In genomic region chr10:128036746-128037425, GRCm38 (mm10) we compare ENCODE assay signal across 8 mouse cellular contexts. TPM values are rescaled to one million over a fixed set of nuclear protein-coding genes. Genes with fewer than 3 reads are reported as not detected.
DNase-seq lines count a peak whose midpoint lies in the region; ATAC-seq and TF ChIP-seq lines count a peak whose summit lies in the region.

No protein-coding gene starts in this region.

- peak overlapping the region; percentile 95 for H3K4me3 ChIP-seq in bone marrow macrophage, adult 2 months (ENCODE audit: insufficient read depth, low read length)
- peak overlapping the region; percentile 86 for H3K4me3 ChIP-seq in forebrain, embryonic 15.5 days
- H3K4me3 ChIP-seq in hindbrain, embryonic 11.5 days (ENCODE audit: low read depth, low read length), result peak overlapping the region; percentile 96
- H3K4me3 ChIP-seq in limb, embryonic 11.5 days (ENCODE audit: low read depth, low read length), result peak overlapping the region; percentile 93
- peak overlapping the region; percentile 92 for H3K4me3 ChIP-seq in midbrain, embryonic 10.5 days

- H3K4me1 ChIP-seq in bone marrow macrophage, adult 2 months (ENCODE audit: control insufficient read depth, insufficient read depth, low read length), result peaks cover 40% of the 10 kb centered on the region
- H3K4me1 ChIP-seq in forebrain, embryonic 15.5 days, result peaks cover 25% of the 10 kb centered on the region
- H3K4me1 ChIP-seq in hindbrain, embryonic 11.5 days (replicated peaks; ENCODE audit: control insufficient read depth, insufficient read depth, low read length), result peaks cover 3% of the 10 kb centered on the region; the same call in 1 of the 2 replicates
- peaks cover 12% of the 10 kb centered on the region; the same call in 1 of the 2 replicates for H3K4me1 ChIP-seq in limb, embryonic 11.5 days (ENCODE audit: control insufficient read depth, insufficient read depth, low read length)
- H3K4me1 ChIP-seq in midbrain, embryonic 10.5 days, result peaks cover 42% of the 10 kb centered on the region

- no peaks in the 10 kb centered on the region for H3K9me3 ChIP-seq in forebrain, embryonic 15.5 days
- H3K9me3 ChIP-seq in hindbrain, embryonic 11.5 days (ENCODE audit: control insufficient read depth, low read length), result no peaks in the 10 kb centered on the region
- H3K9me3 ChIP-seq in limb, embryonic 11.5 days (ENCODE audit: control insufficient read depth, low read length), result no peaks in the 10 kb centered on the region
- no peaks in the 10 kb centered on the region for H3K9me3 ChIP-seq in midbrain, embryonic 10.5 days (replicated peaks)

- peak overlapping the region; percentile 79 for H3K27ac ChIP-seq in bone marrow macrophage, adult 2 months (ENCODE audit: insufficient read depth, low read depth, low read length)
- H3K27ac ChIP-seq in forebrain, embryonic 15.5 days (replicated peaks), result peak overlapping the region; percentile 95
- H3K27ac ChIP-seq in hindbrain, embryonic 11.5 days (ENCODE audit: low read depth, low read length), result no peak overlapping the region
- no peak overlapping the region for H3K27ac ChIP-seq in limb, embryonic 11.5 days (replicated peaks; ENCODE audit: low read depth, low read length)
- peak overlapping the region; percentile 100 for H3K27ac ChIP-seq in midbrain, embryonic 10.5 days (replicated peaks)

- peak overlapping the region; percentile 89 for H3K4me2 ChIP-seq in forebrain, embryonic 15.5 days (replicated peaks)
- H3K4me2 ChIP-seq in hindbrain, embryonic 11.5 days (replicated peaks; ENCODE audit: low read depth, low read length), result peak overlapping the region; percentile 77
- H3K4me2 ChIP-seq in limb, embryonic 11.5 days (ENCODE audit: low read depth, severe bottlenecking), result peak overlapping the region; percentile 71

- no peak for ATAC-seq in forebrain, embryonic 15.5 days (replicated peaks)
- ATAC-seq in hindbrain, embryonic 11.5 days (ENCODE audit: low FRiP score), result no peak
- no peak for ATAC-seq in limb, embryonic 11.5 days (ENCODE audit: insufficient number of reproducible peaks, low FRiP score, low TSS enrichment, low read depth)

- 5% methylated on average over 10 of the region's 10 CpGs for WGBS in forebrain, embryonic 15.5 days
- WGBS in hindbrain, embryonic 11.5 days, result 12% methylated on average over 10 of the region's 10 CpGs
- WGBS in limb, embryonic 11.5 days, result 4% methylated on average over 10 of the region's 10 CpGs
- WGBS in midbrain, embryonic 10.5 days, result 10% methylated on average over 10 of the region's 10 CpGs

- H3K9ac ChIP-seq in forebrain, embryonic 15.5 days (replicated peaks), result peak overlapping the region; percentile 95
- peak overlapping the region; percentile 95 for H3K9ac ChIP-seq in hindbrain, embryonic 11.5 days (ENCODE audit: low read depth, low read length)
- peak overlapping the region; percentile 98 for H3K9ac ChIP-seq in limb, embryonic 11.5 days (ENCODE audit: low read length)

- H3K27me3 ChIP-seq in forebrain, embryonic 15.5 days, result no peaks in the 10 kb centered on the region
- no peaks in the 10 kb centered on the region for H3K27me3 ChIP-seq in hindbrain, embryonic 11.5 days (ENCODE audit: control insufficient read depth, insufficient read depth, low read length)
- H3K27me3 ChIP-seq in limb, embryonic 11.5 days (ENCODE audit: control insufficient read depth, insufficient read depth, low read length), result no peaks in the 10 kb centered on the region
- H3K27me3 ChIP-seq in midbrain, embryonic 10.5 days (ENCODE audit: low read depth, poor library complexity, severe bottlenecking), result no peaks in the 10 kb centered on the region

- peaks cover 14% of the 10 kb centered on the region for H3K36me3 ChIP-seq in forebrain, embryonic 15.5 days
- 0 out of 2 replicates have a peak, but pooled peaks cover 8% of the 10 kb centered on the region for H3K36me3 ChIP-seq in hindbrain, embryonic 11.5 days (ENCODE audit: control insufficient read depth, insufficient read depth, low read length)
- peaks cover 27% of the 10 kb centered on the region for H3K36me3 ChIP-seq in limb, embryonic 11.5 days (ENCODE audit: control insufficient read depth, insufficient read depth, low read length)
- H3K36me3 ChIP-seq in midbrain, embryonic 10.5 days, result peaks cover 48% of the 10 kb centered on the region

- peak; percentile 20 for DNase-seq in ovary, adult 18-20 months (ENCODE audit: low spot score)
- no peak for DNase-seq in ovary, postnatal 10 days (ENCODE audit: low spot score)
- DNase-seq in hindbrain, embryonic 11.5 days (ENCODE audit: low spot score), result peak; percentile 38
- peak; percentile 42 for DNase-seq in limb, embryonic 11.5 days (ENCODE audit: low spot score)
- DNase-seq in midbrain, embryonic 10.5 days (ENCODE audit: low spot score), result peak; percentile 34
- DNase-seq in testis, postnatal 10 days (ENCODE audit: low spot score), result peak; percentile 60

- TF ChIP-seq CTCF in bone marrow macrophage, adult 2 months (IDR thresholded peaks at IDR 0.05; ENCODE audit: low read depth, low read length), result no peak

- TF ChIP-seq POLR2A in bone marrow macrophage, adult 2 months (IDR thresholded peaks at IDR 0.05; ENCODE audit: borderline replicate concordance, low read depth, low read length), result no peak

RNA-seq across cellular contexts. Expression of gene Naca, which starts 1.5 kb away (rescaled TPM):
- polyA plus RNA-seq in bone marrow macrophage, adult 2 months (2012; ENCODE audit: insufficient read depth, insufficient read length, missing spikeins), result 540 and 609 TPM in 2 replicates
- polyA plus RNA-seq in forebrain, embryonic 15.5 days (2015; fragmentation: Nextera tagmentation; extraction: Ambion mirVana), result 599 and 612 TPM in 2 replicates
- polyA plus RNA-seq in hindbrain, embryonic 11.5 days (2014; fragmentation: Nextera tagmentation; extraction: Ambion mirVana), result 858 and 879 TPM in 2 replicates
- polyA plus RNA-seq in limb, embryonic 11.5 days (2014; fragmentation: Nextera tagmentation; extraction: Ambion mirVana), result 1,036 and 1,045 TPM in 2 replicates
- polyA plus RNA-seq in midbrain, embryonic 10.5 days (2016; fragmentation: Nextera tagmentation; extraction: Ambion mirVana), result 814 and 925 TPM in 2 replicates

RNA-seq across cellular contexts. Expression of gene Ptges3, which starts 21.9 kb away (rescaled TPM):
- polyA plus RNA-seq in bone marrow macrophage, adult 2 months (2012; ENCODE audit: insufficient read depth, insufficient read length, missing spikeins), result 152 and 160 TPM in 2 replicates
- polyA plus RNA-seq in forebrain, embryonic 15.5 days (2015; fragmentation: Nextera tagmentation; extraction: Ambion mirVana), result 430 and 444 TPM in 2 replicates
- polyA plus RNA-seq in hindbrain, embryonic 11.5 days (2014; fragmentation: Nextera tagmentation; extraction: Ambion mirVana), result 590 and 626 TPM in 2 replicates
- 631 and 646 TPM in 2 replicates for polyA plus RNA-seq in limb, embryonic 11.5 days (2014; fragmentation: Nextera tagmentation; extraction: Ambion mirVana)
- polyA plus RNA-seq in midbrain, embryonic 10.5 days (2016; fragmentation: Nextera tagmentation; extraction: Ambion mirVana), result 669 and 729 TPM in 2 replicates

RNA-seq across cellular contexts. Expression of gene Prim1, which starts 21.9 kb away (rescaled TPM):
- polyA plus RNA-seq in bone marrow macrophage, adult 2 months (2012; ENCODE audit: insufficient read depth, insufficient read length, missing spikeins), result 14.3 and 18.6 TPM in 2 replicates
- 61.6 and 62.3 TPM in 2 replicates for polyA plus RNA-seq in forebrain, embryonic 15.5 days (2015; fragmentation: Nextera tagmentation; extraction: Ambion mirVana)
- polyA plus RNA-seq in hindbrain, embryonic 11.5 days (2014; fragmentation: Nextera tagmentation; extraction: Ambion mirVana), result 87.8 and 88.3 TPM in 2 replicates
- polyA plus RNA-seq in limb, embryonic 11.5 days (2014; fragmentation: Nextera tagmentation; extraction: Ambion mirVana), result 111 TPM in 2 replicates
- 105 and 114 TPM in 2 replicates for polyA plus RNA-seq in midbrain, embryonic 10.5 days (2016; fragmentation: Nextera tagmentation; extraction: Ambion mirVana)

RNA-seq across cellular contexts. Expression of gene Hsd17b6, which starts 29.5 kb away (rescaled TPM):
- not detected in 2 replicates for polyA plus RNA-seq in bone marrow macrophage, adult 2 months (2012; ENCODE audit: insufficient read depth, insufficient read length, missing spikeins)
- not detected in 2 replicates for polyA plus RNA-seq in forebrain, embryonic 15.5 days (2015; fragmentation: Nextera tagmentation; extraction: Ambion mirVana)
- polyA plus RNA-seq in hindbrain, embryonic 11.5 days (2014; fragmentation: Nextera tagmentation; extraction: Ambion mirVana), result not detected in 2 replicates
- not detected in 2 replicates for polyA plus RNA-seq in limb, embryonic 11.5 days (2014; fragmentation: Nextera tagmentation; extraction: Ambion mirVana)
- polyA plus RNA-seq in midbrain, embryonic 10.5 days (2016; fragmentation: Nextera tagmentation; extraction: Ambion mirVana), result not detected in 2 replicates

RNA-seq across cellular contexts. Expression of gene Atp5b, which starts 46.2 kb away (rescaled TPM):
- 483 and 528 TPM in 2 replicates for polyA plus RNA-seq in bone marrow macrophage, adult 2 months (2012; ENCODE audit: insufficient read depth, insufficient read length, missing spikeins)
- polyA plus RNA-seq in forebrain, embryonic 15.5 days (2015; fragmentation: Nextera tagmentation; extraction: Ambion mirVana), result 2,026 and 2,088 TPM in 2 replicates
- polyA plus RNA-seq in hindbrain, embryonic 11.5 days (2014; fragmentation: Nextera tagmentation; extraction: Ambion mirVana), result 2,416 and 2,461 TPM in 2 replicates
- polyA plus RNA-seq in limb, embryonic 11.5 days (2014; fragmentation: Nextera tagmentation; extraction: Ambion mirVana), result 2,292 and 2,394 TPM in 2 replicates
- 2,205 and 2,316 TPM in 2 replicates for polyA plus RNA-seq in midbrain, embryonic 10.5 days (2016; fragmentation: Nextera tagmentation; extraction: Ambion mirVana)

Comparison
In these comparisons a context has a peak if more than half of its experiments do, and no peak if none do; other contexts are left out.
1. H3K27ac ChIP-seq: peak in bone marrow macrophage, adult 2 months (single experiment), forebrain, embryonic 15.5 days (single experiment) and midbrain, embryonic 10.5 days (single experiment); none in hindbrain, embryonic 11.5 days (single experiment) and limb, embryonic 11.5 days (single experiment).
2. Peak in every context shown above with its lines, with median percentiles within 50 percentile points of each other: H3K4me3 ChIP-seq, H3K4me2 ChIP-seq and H3K9ac ChIP-seq.